Mouse (Mus musculus): ENCODE measurements around the gene Tnk2. TPM values are rescaled to one million over a fixed set of nuclear protein-coding genes. Genes with fewer than 3 reads are reported as not detected.

Tnk2 gene
- total RNA-seq, 1 experiment, result 47.1 TPM

- Histone ChIP-seq H3K9ac (ENCODE audit: insufficient read depth, low read depth, low read length, poor library complexity, severe bottlenecking) (no peak overlapping the region), H3K27ac (ENCODE audit: insufficient read depth, low read depth, low read length, poor library complexity, severe bottlenecking) (no peak overlapping the region), H3K36me3 (ENCODE audit: control insufficient read depth, insufficient read depth, low read length, poor library complexity, severe bottlenecking) (no peaks in the 10 kb centered on the region), H3K4me1 (ENCODE audit: control insufficient read depth in 2 of 2, insufficient read depth in 2 of 2, low read length in 2 of 2, poor library complexity in 1 of 2) (peaks cover 0 to 2% of the 10 kb centered on the region in 2 experiments; a peak in 1 of 4 replicates), H3K9me3 (ENCODE audit: control insufficient read depth, insufficient read depth, low read depth, low read length) (no peaks in the 10 kb centered on the region), H3K4me3 (ENCODE audit: insufficient read depth in 1 of 2, low read depth in 1 of 2, low read length in 2 of 2, poor library complexity in 1 of 2, severe bottlenecking in 1 of 2) (no peak overlapping the region)
- TF ChIP-seq HCFC1 (IDR thresholded peaks at IDR 0.05; ENCODE audit: borderline replicate concordance, insufficient read depth, low read length) (no peak), MAFK (IDR thresholded peaks at IDR 0.05; ENCODE audit: insufficient read depth, low read depth, low read length) (no peak), ZNF384 (IDR thresholded peaks at IDR 0.05; ENCODE audit: low read depth, low read length) (no peak), ZC3H11A (IDR thresholded peaks at IDR 0.05; ENCODE audit: borderline replicate concordance, low read depth, low read length) (no peak), CHD2 (IDR thresholded peaks at IDR 0.05; ENCODE audit: low read depth, low read length) (no peak)
- in situ Hi-C loops (cut with MboI; ENCODE audit: low sequenced_read_pairs in 2 of 2, unreplicated experiment in 2 of 2), result no loop called here
- DNase-seq (ENCODE audit: low read depth, low spot score), result no peak
These were observed 82.8 kb downstream of the Tnk2 start for GRCm38 (mm10) chr16:32726501-32726900.

DNA sequence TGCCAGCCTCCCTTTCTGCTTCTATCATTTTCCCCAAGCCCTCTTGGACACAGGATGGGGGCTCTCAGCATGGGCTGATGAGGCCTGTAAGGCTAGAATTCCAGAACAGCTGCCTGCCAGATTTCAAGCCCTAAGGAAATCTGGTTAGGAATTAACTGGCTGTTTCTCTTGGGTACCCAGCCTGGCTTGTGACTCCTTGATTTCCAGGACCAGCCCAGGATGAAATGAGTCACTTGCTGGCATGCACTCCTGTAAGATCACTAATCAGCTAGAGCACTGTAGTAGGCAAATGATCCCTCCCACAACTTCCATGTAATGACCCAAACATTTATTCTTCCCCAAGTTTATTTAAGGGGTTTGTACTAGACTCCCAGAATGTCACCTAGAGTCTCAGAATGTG, 84.6 kb downstream of the Tnk2 start:
- H3K9me3 ChIP-seq (ENCODE audit: control insufficient read depth, insufficient read depth, low read depth, low read length), result no peaks in the 10 kb centered on the region
- H3K4me3 ChIP-seq (ENCODE audit: insufficient read depth in 1 of 2, low read depth in 1 of 2, low read length in 2 of 2, poor library complexity in 1 of 2, severe bottlenecking in 1 of 2), result no peak overlapping the region
- no peaks in the 10 kb centered on the region for H3K4me1 ChIP-seq (ENCODE audit: control insufficient read depth in 2 of 2, insufficient read depth in 2 of 2, low read length in 2 of 2, poor library complexity in 1 of 2)
- H3K36me3 ChIP-seq (ENCODE audit: control insufficient read depth, insufficient read depth, low read length, poor library complexity, severe bottlenecking), result no peaks in the 10 kb centered on the region
- H3K27ac ChIP-seq (ENCODE audit: insufficient read depth, low read depth, low read length, poor library complexity, severe bottlenecking), result no peak overlapping the region
- H3K9ac ChIP-seq (ENCODE audit: insufficient read depth, low read depth, low read length, poor library complexity, severe bottlenecking), result no peak overlapping the region
- DNase-seq (ENCODE audit: low read depth, low spot score), result no peak
- in situ Hi-C loops (cut with MboI; ENCODE audit: low sequenced_read_pairs in 2 of 2, unreplicated experiment in 2 of 2), result no loop called here
- TF ChIP-seq HCFC1 (IDR thresholded peaks at IDR 0.05; ENCODE audit: borderline replicate concordance, insufficient read depth, low read length) (no peak), ZC3H11A (IDR thresholded peaks at IDR 0.05; ENCODE audit: borderline replicate concordance, low read depth, low read length) (no peak), MAFK (IDR thresholded peaks at IDR 0.05; ENCODE audit: insufficient read depth, low read depth, low read length) (no peak), ZNF384 (IDR thresholded peaks at IDR 0.05; ENCODE audit: low read depth, low read length) (no peak), CHD2 (IDR thresholded peaks at IDR 0.05; ENCODE audit: low read depth, low read length) (no peak)

DNA sequence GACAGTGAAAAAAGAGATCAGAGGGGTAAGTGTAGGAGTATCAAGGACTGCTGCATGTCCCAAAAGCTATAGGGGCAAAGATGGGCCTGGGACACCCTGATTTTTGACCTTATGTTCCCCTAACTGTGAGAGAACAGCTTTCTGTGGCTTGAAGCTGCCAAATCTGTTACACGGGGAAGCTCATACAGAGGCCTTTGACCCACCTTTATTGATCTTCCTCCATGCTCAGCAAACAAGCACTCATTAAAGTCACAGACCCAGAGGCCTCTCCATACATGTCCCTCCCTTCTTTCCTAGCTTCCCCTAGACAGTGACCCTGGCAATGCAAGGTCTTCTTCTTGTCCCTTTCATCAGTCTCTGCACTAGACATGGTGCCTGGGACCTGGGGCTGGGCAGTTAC, 85.1 kb downstream of the Tnk2 start:
- Histone ChIP-seq H3K27ac (ENCODE audit: insufficient read depth, low read depth, low read length, poor library complexity, severe bottlenecking) (no peak overlapping the region), H3K9me3 (ENCODE audit: control insufficient read depth, insufficient read depth, low read depth, low read length) (no peaks in the 10 kb centered on the region), H3K4me1 (ENCODE audit: control insufficient read depth in 2 of 2, insufficient read depth in 2 of 2, low read length in 2 of 2, poor library complexity in 1 of 2) (no peaks in the 10 kb centered on the region), H3K9ac (ENCODE audit: insufficient read depth, low read depth, low read length, poor library complexity, severe bottlenecking) (no peak overlapping the region), H3K4me3 (ENCODE audit: insufficient read depth in 1 of 2, low read depth in 1 of 2, low read length in 2 of 2, poor library complexity in 1 of 2, severe bottlenecking in 1 of 2) (no peak overlapping the region), H3K36me3 (ENCODE audit: control insufficient read depth, insufficient read depth, low read length, poor library complexity, severe bottlenecking) (no peaks in the 10 kb centered on the region)
- DNase-seq (ENCODE audit: low read depth, low spot score), result no peak
- TF ChIP-seq ZC3H11A (IDR thresholded peaks at IDR 0.05; ENCODE audit: borderline replicate concordance, low read depth, low read length), result no peak
- no peak for TF ChIP-seq ZNF384 (IDR thresholded peaks at IDR 0.05; ENCODE audit: low read depth, low read length)
- TF ChIP-seq MAFK (IDR thresholded peaks at IDR 0.05; ENCODE audit: insufficient read depth, low read depth, low read length), result no peak
- no peak for TF ChIP-seq HCFC1 (IDR thresholded peaks at IDR 0.05; ENCODE audit: borderline replicate concordance, insufficient read depth, low read length)
- no peak for TF ChIP-seq CHD2 (IDR thresholded peaks at IDR 0.05; ENCODE audit: low read depth, low read length)
- in situ Hi-C loops (cut with MboI; ENCODE audit: low sequenced_read_pairs in 2 of 2, unreplicated experiment in 2 of 2), result no loop called here

Other genes starting within 250 kb of the Tnk2 start
- gene Tm4sf19, start 243.4 kb upstream of the Tnk2 start, total RNA-seq (2012; rRNA removed), result 0.48 TPM in 1 of 2 replicates, not detected in the other
- gene Tctex1d2, start 224.2 kb upstream of the Tnk2 start, total RNA-seq (2012; rRNA removed), result 9.1 and 9.5 TPM in 2 replicates
- 17.8 and 18.2 TPM in 2 replicates for gene Pcyt1a, start 213.0 kb upstream of the Tnk2 start, total RNA-seq (2012; rRNA removed)
- gene Slc51a, start 156.0 kb upstream of the Tnk2 start, total RNA-seq (2012; rRNA removed), result 0.79 and 1.1 TPM in 2 replicates
- not detected in 2 replicates for gene Zdhhc19, start 147.6 kb upstream of the Tnk2 start, total RNA-seq (2012; rRNA removed)
- 334 and 403 TPM in 2 replicates for gene Tfrc, start 35.0 kb upstream of the Tnk2 start, total RNA-seq (2012; rRNA removed)
- 0.11 and 0.13 TPM in 2 replicates for gene Muc4, start 92.0 kb downstream of the Tnk2 start, total RNA-seq (2012; rRNA removed)
- gene Muc20, start 153.6 kb downstream of the Tnk2 start, total RNA-seq (2012; rRNA removed), result not detected in 2 replicates
- gene Smbd1, start 166.6 kb downstream of the Tnk2 start, total RNA-seq (2012; rRNA removed), result 0.58 TPM in 1 of 2 replicates, not detected in the other
- gene Fyttd1, start 233.6 kb downstream of the Tnk2 start, total RNA-seq (2012; rRNA removed), result 93.2 and 106 TPM in 2 replicates
- gene Rubcn, start 233.9 kb downstream of the Tnk2 start, total RNA-seq (2012; rRNA removed), result 18.6 and 19.4 TPM in 2 replicates

Data from ES-E14 (cell line).